Mouse (Mus musculus) heart, adult 2 months (tissue): ENCODE data around the gene Zfp319. TPM values are rescaled to one million over a fixed set of nuclear protein-coding genes. Genes with fewer than 3 reads are reported as not detected.
"Not testable (repeated sequence)": the region's sequence is repeated elsewhere in the genome, so short reads cannot be mapped to it uniquely, and the experiment has no call there.

Source experiments
- DNase-seq, 2 experiments: peaks; one replicate each; pipeline ENCODE4 v3.0.0; 2021
- H3K27ac ChIP-seq: fragments of 200-600 bp; 2 replicates; pipeline ENCODE4 v1.8.1; 2022
- H3K27me3 ChIP-seq: fragments of 200-500 bp; 2 replicates; pipeline ENCODE4 v1.6.1; 2012; ENCODE audit warnings: mild to moderate bottlenecking, low read length, inconsistent platforms, mixed read lengths; ENCODE audit not compliant: control insufficient read depth, insufficient read depth
- H3K36me3 ChIP-seq: fragments of 200-500 bp; 2 replicates; pipeline ENCODE4 v1.6.1; 2012; ENCODE audit warnings: low read length, inconsistent platforms; ENCODE audit not compliant: control insufficient read depth, insufficient read depth
- H3K4me1 ChIP-seq: fragments of 200-500 bp; 2 replicates; pipeline ENCODE4 v1.6.1; 2011; ENCODE audit warnings: low read length; ENCODE audit not compliant: control insufficient read depth, insufficient read depth
- H3K4me3 ChIP-seq: fragments of 200-600 bp; 2 replicates; pipeline ENCODE4 v1.8.1; 2022
- H3K79me2 ChIP-seq: fragments of 200-500 bp; replicated peaks from 2 replicates; pipeline ENCODE4 v1.6.1; 2012; ENCODE audit warnings: mild to moderate bottlenecking, inconsistent platforms, low read length, moderate library complexity, mixed read lengths; ENCODE audit not compliant: control insufficient read depth, insufficient read depth
- H3K9ac ChIP-seq: fragments of 200-500 bp; 2 replicates; pipeline ENCODE4 v1.6.1; 2012; ENCODE audit warnings: low read depth, mild to moderate bottlenecking, control low read depth, inconsistent platforms, low read length, mixed read lengths
- CTCF ChIP-seq: fragments of 200-600 bp; IDR thresholded peaks from 2 replicates; pipeline ENCODE4 v1.8.1; 2022; ENCODE audit warnings: antibody characterized with exemption, mild to moderate bottlenecking, moderate library complexity
- EP300 ChIP-seq: fragments of 200-500 bp; IDR thresholded peaks from 2 replicates; pipeline ENCODE4 v1.6.1; 2011; ENCODE audit warnings: low read depth, low read length, control low read depth; ENCODE audit not compliant: insufficient read depth
- POLR2A ChIP-seq: fragments of 200-500 bp; IDR thresholded peaks from 2 replicates; pipeline ENCODE4 v1.6.1; 2011; ENCODE audit warnings: mild to moderate bottlenecking, low read depth, low read length, control low read depth; ENCODE audit not compliant: insufficient read depth
- WGBS: fragments of 180-500 bp; shearing (Covaris S2); methylation state at CpG from one replicate; pipeline ENCODE4 v1.1.7; 2018; 5-methylcytosine and 5-hydroxymethylcytosine counted together
- intact Hi-C: fragments of 180-260 bp; cut with DNase I; formaldehyde crosslinking; loops from one replicate; pipeline ENCODE4 v1.15.1; 2025
- long read RNA-seq: library from polyadenylated mRNA; stranded (forward); transcript quantifications from one replicate; pipeline ENCODE4 v2.0.0, GENCODE M21; 2021
- polyA plus RNA-seq: library from polyadenylated mRNA; depleted of rRNA; stranded (reverse); fragments of >200 nt; gene quantifications from 2 replicates; pipeline ENCODE4 v1.2.3, GENCODE M21; 2012; rRNA removed
- total RNA-seq, 2 experiments: library from RNA; stranded (reverse); gene quantifications; 2 replicates each; pipeline ENCODE4 v1.2.3; 2021

Zfp319 gene
- 1 to 10 TPM; 7.6 to 8.1 TPM for total RNA-seq
- 5.5 and 7.3 TPM in 2 replicates for polyA plus RNA-seq
- long read RNA-seq, full-length matches to known transcripts, result 6 of 17 reads
- long read RNA-seq, partial matches to known transcripts, result 0 of 17 reads
- long read RNA-seq, other reads (novel, unspliced or antisense), result 11 of 17 reads

GRCm38 (mm10) chr8:95331720-95332436 is at the start of gene Zfp319, which contains the start of gene Usb1:
Gene Zfp319, minus strand, starts transcription at chr8:95331950.
Gene Usb1, plus strand, starts transcription at chr8:95332284.
- no peak for TF ChIP-seq EP300
- TF ChIP-seq CTCF, result peak; percentile 82
- peak; percentile 94 for TF ChIP-seq POLR2A
- WGBS, result under 1% methylated on average over 78 of the region's 80 CpGs
- H3K4me1 ChIP-seq, result peaks cover 5% of the 10 kb centered on the region

GRCm38 (mm10) chr8:95380953-95381352 is 49.2 kb upstream of the Zfp319 start:
- DNase-seq, result peak in 1 of 2 experiments; percentile 51
- H3K79me2 ChIP-seq, result no peaks in the 10 kb centered on the region
- peak overlapping the region; percentile 70 for H3K27ac ChIP-seq
- no peaks in the 10 kb centered on the region for H3K27me3 ChIP-seq
- no peak overlapping the region for H3K9ac ChIP-seq
- peaks cover 6% of the 10 kb centered on the region; the same call in 1 of the 2 replicates for H3K36me3 ChIP-seq
- intact Hi-C loops, result loop anchor here (1.0 to 2.0 kb wide), 2 partner anchors 11 to 48 kb away; no protein-coding TSS in a partner anchor
- H3K4me1 ChIP-seq, result peaks cover 15% of the 10 kb centered on the region
- no peak overlapping the region for H3K4me3 ChIP-seq
- TF ChIP-seq POLR2A, result no peak
- TF ChIP-seq CTCF, result no peak
- TF ChIP-seq EP300, result no peak

More at GRCm38 (mm10) chr8:95331720-95332436, at the start of gene Zfp319, which contains the start of gene Usb1:
- H3K79me2 ChIP-seq, result peaks cover 11% of the 10 kb centered on the region
- peak within 1 kb of the TSS; percentile 95 for H3K4me3 ChIP-seq
- intact Hi-C loops, result loop anchor here (1.0 kb wide), 1 partner anchor 77 kb away; no protein-coding TSS in a partner anchor
- peak within 1 kb of the TSS; percentile 97 for H3K27ac ChIP-seq
- DNase-seq, result peak; percentile 97 to 98
- H3K27me3 ChIP-seq, result no peaks in the 10 kb centered on the region
- H3K9ac ChIP-seq, result peak within 1 kb of the TSS; percentile 98
- peaks cover 4% of the 10 kb centered on the region; the same call in 1 of the 2 replicates for H3K36me3 ChIP-seq

GRCm38 (mm10) chr8:95378928-95379327 is 47.2 kb upstream of the Zfp319 start:
- 96% methylated on average over 11 of the region's 11 CpGs for WGBS
- intact Hi-C loops, DNase-seq, H3K27me3 ChIP-seq, H3K79me2 ChIP-seq, H3K9ac ChIP-seq, H3K36me3 ChIP-seq, H3K4me3 ChIP-seq: not testable (repeated sequence)
- H3K27ac ChIP-seq, result peak overlapping the region; percentile 11
- peaks cover 16% of the 10 kb centered on the region for H3K4me1 ChIP-seq

GRCm38 (mm10) chr8:95377863-95378291 is 46.1 kb upstream of the Zfp319 start:
- no peak for TF ChIP-seq CTCF
- no peak; the same call in 1 of the 2 replicates for TF ChIP-seq POLR2A
- peak; percentile 85; the same call in 1 of the 2 replicates for TF ChIP-seq EP300
- peak; percentile 65 to 73 for DNase-seq
- peak overlapping the region; percentile 74 for H3K27ac ChIP-seq
- H3K4me3 ChIP-seq, result peak overlapping the region; percentile 8; the same call in 1 of the 2 replicates
- intact Hi-C loops, result no loop called here
- peaks cover 7% of the 10 kb centered on the region; the same call in 1 of the 2 replicates for H3K36me3 ChIP-seq
- peaks cover 20% of the 10 kb centered on the region for H3K4me1 ChIP-seq
- no peaks in the 10 kb centered on the region for H3K27me3 ChIP-seq
- H3K9ac ChIP-seq, result peak overlapping the region; percentile 3; the same call in 1 of the 2 replicates
- no peaks in the 10 kb centered on the region for H3K79me2 ChIP-seq
- 8% methylated on average over 7 of the region's 7 CpGs for WGBS

- H3K4me3 ChIP-seq, result no peak overlapping the region
- no peak overlapping the region for H3K9ac ChIP-seq
- intact Hi-C loops, result no loop called here
- peaks cover 7% of the 10 kb centered on the region; the same call in 1 of the 2 replicates for H3K36me3 ChIP-seq
- H3K27ac ChIP-seq, result peak overlapping the region; percentile 74
- 60% methylated on average over 4 of the region's 4 CpGs for WGBS
- DNase-seq, result no peak
- TF ChIP-seq EP300 (no peak), POLR2A (no peak), CTCF (no peak)
- H3K27me3 ChIP-seq, result no peaks in the 10 kb centered on the region
- H3K4me1 ChIP-seq, result peaks cover 21% of the 10 kb centered on the region
- H3K79me2 ChIP-seq, result no peaks in the 10 kb centered on the region
Observed at GRCm38 (mm10) chr8:95377101-95377500, 45.4 kb upstream of the Zfp319 start.
